Mouse (Mus musculus): ENCODE measurements around the gene Phactr1. TPM values are rescaled to one million over a fixed set of nuclear protein-coding genes. Genes with fewer than 3 reads are reported as not detected.
A peak's percentile ranks its signal among the peaks of the same experiment; 100 is the strongest.

Gene Phactr1
- polyA plus RNA-seq, 1 experiment from 2014 or later = 63.8 TPM

DNA sequence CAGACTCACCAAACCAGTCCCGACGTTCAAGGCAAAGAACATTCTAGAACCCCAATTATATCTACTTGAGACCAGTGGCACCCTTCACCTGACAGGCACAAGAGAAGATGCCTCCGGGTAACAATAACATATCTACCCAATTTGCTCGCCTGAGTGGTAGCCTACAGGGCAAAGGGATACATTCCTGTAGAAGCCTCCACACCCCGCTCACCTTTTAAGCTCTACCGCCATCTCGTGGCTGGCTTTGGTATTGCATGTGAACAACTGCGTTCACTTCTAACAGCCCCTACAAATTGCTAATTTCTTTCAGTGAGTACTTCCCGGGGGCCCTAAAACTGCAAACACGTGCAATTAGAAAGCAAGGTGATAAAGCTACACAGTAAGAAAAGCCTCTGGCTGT is 142.1 kb downstream of the Phactr1 start:
- no peaks in the 10 kb centered on the region for H3K9me3 ChIP-seq (ENCODE audit: control insufficient read depth, low read length)
- DNase-seq (peak; percentile 92), ATAC-seq (ENCODE audit: low FRiP score, low TSS enrichment) (no peak; the same call in 1 of the 2 replicates)
- no peak overlapping the region for H3K4me3 ChIP-seq (replicated peaks; ENCODE audit: low read depth, low read length)
- no peak overlapping the region for H3K27ac ChIP-seq (replicated peaks; ENCODE audit: low read depth, low read length)
- H3K9ac ChIP-seq (replicated peaks; ENCODE audit: low read length) = no peak overlapping the region
- no peaks in the 10 kb centered on the region for H3K27me3 ChIP-seq (ENCODE audit: control insufficient read depth, insufficient read depth, low read length)
- H3K4me1 ChIP-seq (ENCODE audit: control insufficient read depth, insufficient read depth, low read length) = peaks cover 8% of the 10 kb centered on the region; the same call in 1 of the 2 replicates
- WGBS = 23% methylated on average over 10 of the region's 10 CpGs
- no peaks in the 10 kb centered on the region for H3K36me3 ChIP-seq (ENCODE audit: control insufficient read depth, insufficient read depth, low read length)
- no peak overlapping the region for H3K4me2 ChIP-seq (ENCODE audit: low read length)

DNA sequence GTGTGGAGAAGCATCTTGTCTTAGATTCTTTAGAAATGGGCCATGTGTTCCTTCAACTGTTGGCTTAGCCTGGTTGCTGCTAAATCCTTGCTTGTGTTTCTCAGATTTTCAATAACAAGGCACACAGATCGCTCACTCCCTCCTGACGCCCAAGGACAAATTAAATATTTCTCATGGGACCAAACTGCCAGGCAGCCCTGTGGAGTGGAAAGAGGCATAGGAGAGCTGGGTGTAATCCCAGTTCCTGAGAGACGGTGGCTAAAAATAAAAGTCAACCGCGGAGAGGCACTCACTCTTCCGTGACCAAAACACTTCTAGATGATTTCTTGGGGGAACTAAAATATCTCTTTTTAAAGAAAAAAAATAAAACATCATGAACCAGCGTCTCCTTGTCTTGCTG is 143.5 kb downstream of the Phactr1 start:
- Histone ChIP-seq H3K4me2 (ENCODE audit: low read length) (no peak overlapping the region), H3K9ac (replicated peaks; ENCODE audit: low read length) (no peak overlapping the region), H3K27ac (replicated peaks; ENCODE audit: low read depth, low read length) (no peak overlapping the region), H3K4me1 (ENCODE audit: control insufficient read depth, insufficient read depth, low read length) (peaks cover 12% of the 10 kb centered on the region; the same call in 1 of the 2 replicates), H3K4me3 (replicated peaks; ENCODE audit: low read depth, low read length) (no peak overlapping the region), H3K27me3 (ENCODE audit: control insufficient read depth, insufficient read depth, low read length) (no peaks in the 10 kb centered on the region), H3K36me3 (ENCODE audit: control insufficient read depth, insufficient read depth, low read length) (no peaks in the 10 kb centered on the region), H3K9me3 (ENCODE audit: control insufficient read depth, low read length) (no peaks in the 10 kb centered on the region)
- 83% methylated on average over 7 of the region's 7 CpGs for WGBS
- DNase-seq (no peak), ATAC-seq (ENCODE audit: low FRiP score, low TSS enrichment) (no peak)

DNA sequence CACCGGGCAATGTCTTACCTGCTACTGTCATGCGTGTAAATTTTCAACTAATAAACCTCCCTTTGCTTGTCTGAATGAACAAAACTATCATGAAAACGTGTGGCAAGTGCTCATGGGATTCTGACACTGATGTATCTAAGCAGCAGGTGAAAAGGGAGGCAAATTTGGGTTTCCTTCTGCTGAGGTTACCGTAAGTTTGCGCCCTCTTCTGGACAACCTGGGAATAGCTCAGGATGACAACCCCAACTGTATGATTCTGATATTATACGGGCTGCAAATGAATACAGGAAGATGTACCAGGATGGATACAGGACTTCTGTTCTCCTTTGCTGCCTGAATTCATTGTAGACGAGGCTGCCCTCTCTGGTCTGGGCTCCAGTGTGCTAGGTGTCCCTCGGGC is 146.2 kb downstream of the Phactr1 start:
- H3K27ac ChIP-seq (replicated peaks; ENCODE audit: low read depth, low read length) = no peak overlapping the region
- no peaks in the 10 kb centered on the region for H3K36me3 ChIP-seq (ENCODE audit: control insufficient read depth, insufficient read depth, low read length)
- no peak overlapping the region for H3K4me2 ChIP-seq (ENCODE audit: low read length)
- no peak overlapping the region for H3K4me3 ChIP-seq (replicated peaks; ENCODE audit: low read depth, low read length)
- no peak overlapping the region for H3K9ac ChIP-seq (replicated peaks; ENCODE audit: low read length)
- ATAC-seq (ENCODE audit: low FRiP score, low TSS enrichment) = no peak
- DNase-seq = peak; percentile 53
- H3K27me3 ChIP-seq (ENCODE audit: control insufficient read depth, insufficient read depth, low read length) = no peaks in the 10 kb centered on the region
- 56% methylated on average over 8 of the region's 8 CpGs for WGBS
- peaks cover 14% of the 10 kb centered on the region; the same call in 1 of the 2 replicates for H3K4me1 ChIP-seq (ENCODE audit: control insufficient read depth, insufficient read depth, low read length)
- no peaks in the 10 kb centered on the region for H3K9me3 ChIP-seq (ENCODE audit: control insufficient read depth, low read length)

DNA sequence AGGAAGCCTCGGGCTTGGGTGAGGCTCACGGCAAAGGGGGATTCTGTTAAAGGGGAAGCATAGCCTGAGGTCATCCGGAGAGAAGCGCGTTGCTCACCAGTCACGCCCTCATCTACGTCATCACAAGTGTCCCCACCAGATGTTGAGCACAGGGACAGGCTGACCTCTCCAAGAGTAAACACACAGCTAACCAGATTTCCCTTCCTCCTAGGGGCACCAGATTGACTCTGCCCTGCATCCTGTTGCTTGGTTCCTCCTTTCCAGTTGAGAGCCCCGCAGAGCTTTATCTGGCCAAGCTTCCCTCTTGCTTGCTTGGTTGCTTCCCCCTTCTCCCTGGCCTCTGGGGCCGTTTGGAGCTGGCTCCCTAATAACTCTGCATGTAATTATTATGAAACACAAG is 148.6 kb downstream of the Phactr1 start:
- Histone ChIP-seq H3K4me3 (replicated peaks; ENCODE audit: low read depth, low read length) (no peak overlapping the region), H3K27ac (replicated peaks; ENCODE audit: low read depth, low read length) (no peak overlapping the region), H3K4me2 (ENCODE audit: low read length) (no peak overlapping the region), H3K4me1 (ENCODE audit: control insufficient read depth, insufficient read depth, low read length) (0 out of 2 replicates have a peak, but pooled peaks cover 7% of the 10 kb centered on the region), H3K9ac (replicated peaks; ENCODE audit: low read length) (no peak overlapping the region), H3K9me3 (ENCODE audit: control insufficient read depth, low read length) (no peaks in the 10 kb centered on the region), H3K27me3 (ENCODE audit: control insufficient read depth, insufficient read depth, low read length) (no peaks in the 10 kb centered on the region), H3K36me3 (ENCODE audit: control insufficient read depth, insufficient read depth, low read length) (no peaks in the 10 kb centered on the region)
- no peak for DNase-seq
- 48% methylated on average over 9 of the region's 9 CpGs for WGBS
- no peak for ATAC-seq (ENCODE audit: low FRiP score, low TSS enrichment)

DNA sequence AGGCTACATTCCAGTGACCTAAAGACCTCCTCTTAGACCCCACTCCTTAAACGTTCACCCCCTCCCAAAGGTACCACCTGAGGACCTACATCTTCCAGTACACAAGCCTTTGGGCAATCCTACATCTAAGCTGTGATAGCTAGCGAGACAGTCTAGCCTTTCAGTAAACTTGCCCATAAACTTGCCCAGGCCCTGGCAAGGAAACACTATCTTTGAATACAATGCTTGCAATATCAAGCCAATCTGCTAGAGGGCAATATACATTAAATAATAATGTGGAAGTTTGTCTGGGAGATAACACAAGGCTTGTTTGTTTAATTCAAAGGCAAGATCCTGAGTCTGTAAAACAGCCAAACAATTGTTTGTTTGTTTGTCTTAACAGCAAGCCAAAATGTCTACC is 155.0 kb downstream of the Phactr1 start:
- Histone ChIP-seq H3K9ac (replicated peaks; ENCODE audit: low read length) (no peak overlapping the region), H3K27ac (replicated peaks; ENCODE audit: low read depth, low read length) (no peak overlapping the region), H3K9me3 (ENCODE audit: control insufficient read depth, low read length) (no peaks in the 10 kb centered on the region), H3K27me3 (ENCODE audit: control insufficient read depth, insufficient read depth, low read length) (no peaks in the 10 kb centered on the region), H3K4me1 (ENCODE audit: control insufficient read depth, insufficient read depth, low read length) (no peaks in the 10 kb centered on the region), H3K4me2 (ENCODE audit: low read length) (no peak overlapping the region), H3K36me3 (ENCODE audit: control insufficient read depth, insufficient read depth, low read length) (no peaks in the 10 kb centered on the region), H3K4me3 (replicated peaks; ENCODE audit: low read depth, low read length) (no peak overlapping the region)
- DNase-seq (peak; percentile 81), ATAC-seq (ENCODE audit: low FRiP score, low TSS enrichment) (no peak)
- WGBS = 64% methylated on average over 2 of the region's 2 CpGs

DNA sequence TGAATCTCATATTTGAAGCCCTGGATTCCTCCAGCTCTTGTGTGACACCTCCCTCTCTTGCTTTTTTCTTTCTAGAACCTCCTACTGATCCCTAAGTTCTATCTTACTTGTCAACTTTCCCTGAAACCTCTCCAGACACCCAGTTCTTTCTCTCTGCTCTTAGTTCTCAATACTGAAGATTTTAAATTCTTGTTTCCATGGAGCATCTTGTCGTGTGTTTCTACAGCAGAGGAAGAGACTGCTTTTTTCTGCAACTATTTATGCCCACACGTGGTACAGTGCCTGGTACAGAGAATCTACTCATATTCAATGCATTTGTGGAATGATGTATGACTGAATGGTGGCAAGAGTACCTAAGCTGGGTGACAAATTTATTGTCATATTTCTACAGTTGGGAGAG is 158.9 kb downstream of the Phactr1 start:
- H3K9ac ChIP-seq (replicated peaks; ENCODE audit: low read length) = no peak overlapping the region
- no peak for ATAC-seq (ENCODE audit: low FRiP score, low TSS enrichment)
- H3K27ac ChIP-seq (replicated peaks; ENCODE audit: low read depth, low read length) = no peak overlapping the region
- no peaks in the 10 kb centered on the region for H3K36me3 ChIP-seq (ENCODE audit: control insufficient read depth, insufficient read depth, low read length)
- H3K4me3 ChIP-seq (replicated peaks; ENCODE audit: low read depth, low read length) = no peak overlapping the region
- no peak overlapping the region for H3K4me2 ChIP-seq (ENCODE audit: low read length)
- 78% methylated on average over 2 of the region's 2 CpGs for WGBS
- no peaks in the 10 kb centered on the region for H3K27me3 ChIP-seq (ENCODE audit: control insufficient read depth, insufficient read depth, low read length)
- no peaks in the 10 kb centered on the region for H3K4me1 ChIP-seq (ENCODE audit: control insufficient read depth, insufficient read depth, low read length)
- DNase-seq = no peak
- H3K9me3 ChIP-seq (ENCODE audit: control insufficient read depth, low read length) = no peaks in the 10 kb centered on the region

DNA sequence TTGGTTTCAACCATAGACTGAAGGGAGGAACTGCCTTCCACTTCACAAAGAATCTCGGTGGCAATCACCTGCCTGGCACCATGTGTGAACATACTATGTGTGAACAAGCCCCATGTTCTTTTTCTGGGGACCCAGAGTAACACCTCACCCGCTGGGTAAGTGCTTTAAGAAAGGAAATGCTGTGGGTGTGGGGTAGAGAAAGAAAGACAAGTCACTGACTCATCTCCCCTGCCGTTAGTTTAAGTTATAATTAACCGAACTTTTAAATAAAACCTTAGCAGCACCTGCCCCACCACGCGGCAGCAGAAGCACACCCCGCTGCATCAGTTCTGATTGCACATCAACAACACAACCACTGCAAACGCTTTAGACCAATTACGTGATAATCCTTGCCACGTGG is 171.7 kb downstream of the Phactr1 start:
- DNase-seq (no peak), ATAC-seq (ENCODE audit: low FRiP score, low TSS enrichment) (no peak)
- Histone ChIP-seq H3K27ac (replicated peaks; ENCODE audit: low read depth, low read length) (no peak overlapping the region), H3K9me3 (ENCODE audit: control insufficient read depth, low read length) (no peaks in the 10 kb centered on the region), H3K36me3 (ENCODE audit: control insufficient read depth, insufficient read depth, low read length) (no peaks in the 10 kb centered on the region), H3K9ac (replicated peaks; ENCODE audit: low read length) (no peak overlapping the region), H3K27me3 (ENCODE audit: control insufficient read depth, insufficient read depth, low read length) (no peaks in the 10 kb centered on the region), H3K4me1 (ENCODE audit: control insufficient read depth, insufficient read depth, low read length) (no peaks in the 10 kb centered on the region; the same call in 1 of the 2 replicates), H3K4me3 (replicated peaks; ENCODE audit: low read depth, low read length) (no peak overlapping the region), H3K4me2 (ENCODE audit: low read length) (no peak overlapping the region)
- WGBS = 83% methylated on average over 10 of the region's 10 CpGs

DNA sequence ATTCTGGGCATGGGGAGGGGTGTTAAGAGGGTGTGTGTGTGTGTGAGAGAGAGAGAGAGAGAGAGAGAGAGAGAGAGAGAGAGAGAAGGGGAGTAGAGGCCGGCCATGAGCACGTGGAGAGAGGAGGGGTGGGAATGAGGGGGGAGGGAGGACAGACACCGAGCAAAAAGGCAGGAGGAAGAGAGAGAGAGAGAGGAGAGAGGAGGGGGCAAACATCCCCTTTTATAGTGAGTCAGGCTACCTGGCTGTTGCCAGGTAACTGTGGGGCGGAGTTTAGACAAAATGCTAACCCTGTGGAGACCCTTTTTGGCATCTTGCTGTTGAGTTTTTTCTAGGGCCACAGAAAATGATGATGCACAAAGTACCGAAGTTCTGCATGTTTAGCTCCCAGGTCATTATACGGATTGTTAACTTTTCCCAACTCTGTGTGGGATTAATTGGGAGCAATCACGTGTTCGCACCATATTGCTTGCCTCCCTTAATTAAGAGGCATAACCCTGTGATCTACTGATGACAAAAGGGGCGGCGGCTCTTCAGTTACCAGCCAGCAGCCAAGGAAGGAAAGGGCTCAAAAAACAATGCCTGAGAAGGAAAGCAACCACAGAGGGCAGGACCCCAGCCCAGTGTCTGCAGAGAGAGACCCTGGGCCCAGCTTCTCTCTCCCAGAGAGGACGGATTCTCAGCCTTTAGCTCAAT is 173.6 kb downstream of the Phactr1 start:
- ATAC-seq (ENCODE audit: low FRiP score, low TSS enrichment) = no peak
- no peaks in the 10 kb centered on the region for H3K27me3 ChIP-seq (ENCODE audit: control insufficient read depth, insufficient read depth, low read length)
- no peaks in the 10 kb centered on the region for H3K9me3 ChIP-seq (ENCODE audit: control insufficient read depth, low read length)
- H3K4me1 ChIP-seq (ENCODE audit: control insufficient read depth, insufficient read depth, low read length) = no peaks in the 10 kb centered on the region; the same call in 1 of the 2 replicates
- no peak overlapping the region for H3K4me2 ChIP-seq (ENCODE audit: low read length)
- H3K4me3 ChIP-seq (replicated peaks; ENCODE audit: low read depth, low read length) = no peak overlapping the region
- WGBS = 9% methylated on average over 11 of the region's 11 CpGs
- no peak for DNase-seq
- no peaks in the 10 kb centered on the region for H3K36me3 ChIP-seq (ENCODE audit: control insufficient read depth, insufficient read depth, low read length)
- no peak overlapping the region for H3K9ac ChIP-seq (replicated peaks; ENCODE audit: low read length)
- no peak overlapping the region for H3K27ac ChIP-seq (replicated peaks; ENCODE audit: low read depth, low read length)
